Mouse (Mus musculus): ENCODE measurements around the gene 1700029H14Rik. TPM values are rescaled to one million over a fixed set of nuclear protein-coding genes. Genes with fewer than 3 reads are reported as not detected.

Gene 1700029H14Rik
- polyA plus RNA-seq, 2 experiments: 0.02 TPM; not detected in 1

DNA sequence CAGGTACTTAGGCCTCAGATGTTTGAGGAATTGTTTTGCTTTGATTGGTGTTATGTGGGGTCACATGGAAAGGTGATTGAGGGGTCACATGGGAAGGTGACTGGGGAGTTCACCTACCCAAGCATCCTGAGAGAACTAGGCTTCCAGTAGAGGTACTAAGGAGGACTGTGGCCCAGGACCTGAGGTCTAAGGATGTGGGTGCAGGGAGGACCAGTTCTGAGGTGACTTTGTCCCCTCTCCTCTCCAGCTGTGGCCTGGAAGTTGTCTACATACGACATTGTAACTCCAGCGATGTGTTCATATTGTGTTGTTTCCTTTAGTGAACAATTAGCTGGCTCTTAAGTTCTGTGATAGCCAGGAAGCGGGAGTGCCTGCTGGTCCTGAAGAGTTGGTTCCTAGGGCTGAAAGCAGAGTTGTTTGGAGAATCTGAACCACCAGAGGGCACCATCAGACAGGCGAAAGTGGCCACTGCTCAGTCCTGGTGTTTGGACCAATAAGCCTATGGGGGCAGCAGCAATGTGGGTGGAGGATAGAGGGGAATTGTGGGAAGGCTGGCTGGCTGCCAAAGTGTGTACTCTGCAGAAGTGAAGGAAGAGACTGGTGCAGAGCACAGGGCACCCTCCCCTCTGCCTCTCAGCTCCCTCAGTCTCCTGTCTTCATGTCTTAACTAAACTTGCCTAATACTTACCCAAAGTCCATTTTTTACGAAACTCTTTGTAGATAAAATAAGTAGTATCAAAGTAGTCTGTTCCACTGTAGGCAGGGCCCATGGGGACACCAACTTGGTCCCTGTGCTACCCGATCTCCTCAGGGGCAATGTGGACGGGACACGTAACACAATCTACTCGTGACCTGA, 11.3 kb downstream of the 1700029H14Rik start:
- H3K4me2 ChIP-seq (ENCODE audit: low read depth): no peak overlapping the region
- peak; percentile 71 for ATAC-seq (ENCODE audit: insufficient read depth)
- H3K27me3 ChIP-seq (ENCODE audit: control insufficient read depth, insufficient read depth, low read length): no peaks in the 10 kb centered on the region
- peak; percentile 41 to 51 (median 46) for DNase-seq (ENCODE audit: low read depth in 3 of 3, low spot score in 3 of 3)
- H3K4me3 ChIP-seq (ENCODE audit: insufficient read depth in 1 of 2, low read depth in 2 of 2, low read length in 2 of 2): no peak overlapping the region
- H3K4me1 ChIP-seq (replicated peaks; ENCODE audit: control insufficient read depth in 2 of 2, insufficient read depth in 2 of 2, low read length in 1 of 2): 0 out of 4 replicates have a peak, but pooled peaks cover 0 to 3% of the 10 kb centered on the region in 2 experiments
- TF ChIP-seq CTCF (IDR thresholded peaks at IDR 0.05; ENCODE audit: low read depth) (peak; percentile 85), EP300 (IDR thresholded peaks at IDR 0.05; ENCODE audit: low read depth) (no peak)
- no peak overlapping the region for H3K9ac ChIP-seq (replicated peaks)
- H3K9me3 ChIP-seq (ENCODE audit: control insufficient read depth, low read length): no peaks in the 10 kb centered on the region
- no peaks in the 10 kb centered on the region for H3K36me3 ChIP-seq (replicated peaks; ENCODE audit: control insufficient read depth, insufficient read depth, low read depth)
- no peak overlapping the region for H3K27ac ChIP-seq
- WGBS (ENCODE audit: insufficient replicate concordance): 44% methylated on average over 9 of the region's 9 CpGs

GRCm38 (mm10) chr8:13548831-13549230, 13.4 kb downstream of the 1700029H14Rik start:
- WGBS (ENCODE audit: insufficient replicate concordance): 46% methylated on average over 9 of the region's 9 CpGs
- Histone ChIP-seq H3K27ac (no peak overlapping the region), H3K9me3 (ENCODE audit: control insufficient read depth, low read length) (no peaks in the 10 kb centered on the region), H3K4me2 (ENCODE audit: low read depth) (no peak overlapping the region), H3K9ac (replicated peaks) (no peak overlapping the region), H3K4me1 (replicated peaks; ENCODE audit: control insufficient read depth in 2 of 2, insufficient read depth in 2 of 2, low read length in 1 of 2) (0 out of 4 replicates have a peak, but pooled peaks cover 0 to 3% of the 10 kb centered on the region in 2 experiments), H3K36me3 (replicated peaks; ENCODE audit: control insufficient read depth, insufficient read depth, low read depth) (no peaks in the 10 kb centered on the region), H3K27me3 (ENCODE audit: control insufficient read depth, insufficient read depth, low read length) (no peaks in the 10 kb centered on the region), H3K4me3 (ENCODE audit: insufficient read depth in 1 of 2, low read depth in 2 of 2, low read length in 2 of 2) (no peak overlapping the region)
- TF ChIP-seq EP300 (IDR thresholded peaks at IDR 0.05; ENCODE audit: low read depth) (no peak), CTCF (IDR thresholded peaks at IDR 0.05; ENCODE audit: low read depth) (no peak)
- no peak for DNase-seq (ENCODE audit: low read depth in 3 of 3, low spot score in 3 of 3)
- ATAC-seq (ENCODE audit: insufficient read depth): no peak

DNA sequence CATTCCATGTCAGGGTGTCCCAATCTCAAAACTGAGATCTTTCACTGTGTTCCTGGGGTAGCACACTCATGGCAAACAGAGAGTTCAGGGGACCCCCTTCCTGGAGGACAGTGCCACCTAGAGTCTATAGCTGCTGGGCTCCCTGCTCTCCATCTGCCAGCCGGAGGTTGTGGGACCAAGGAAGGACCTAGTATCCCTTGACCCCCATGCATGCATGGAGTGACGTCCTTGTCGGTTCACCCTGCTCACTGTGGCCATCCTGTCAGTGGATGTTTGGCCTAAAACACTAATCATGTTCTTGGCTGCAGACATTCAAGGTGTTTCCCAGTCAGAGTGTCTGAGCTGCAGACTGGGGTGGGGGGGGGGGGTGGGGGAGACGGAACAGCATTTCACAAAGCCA, 14.0 kb downstream of the 1700029H14Rik start:
- WGBS (ENCODE audit: insufficient replicate concordance): 25% methylated on average over 3 of the region's 4 CpGs
- no peak overlapping the region for H3K9ac ChIP-seq (replicated peaks)
- H3K4me1 ChIP-seq (replicated peaks; ENCODE audit: control insufficient read depth in 2 of 2, insufficient read depth in 2 of 2, low read length in 1 of 2): 0 out of 4 replicates have a peak, but pooled peaks cover 0 to 3% of the 10 kb centered on the region in 2 experiments
- H3K27ac ChIP-seq: no peak overlapping the region
- TF ChIP-seq CTCF (IDR thresholded peaks at IDR 0.05; ENCODE audit: low read depth) (peak; percentile 50), EP300 (IDR thresholded peaks at IDR 0.05; ENCODE audit: low read depth) (no peak)
- no peak overlapping the region for H3K4me3 ChIP-seq (ENCODE audit: insufficient read depth in 1 of 2, low read depth in 2 of 2, low read length in 2 of 2)
- DNase-seq (ENCODE audit: low read depth in 3 of 3, low spot score in 3 of 3) (no peak), ATAC-seq (ENCODE audit: insufficient read depth) (no peak)
- H3K36me3 ChIP-seq (replicated peaks; ENCODE audit: control insufficient read depth, insufficient read depth, low read depth): no peaks in the 10 kb centered on the region
- H3K27me3 ChIP-seq (ENCODE audit: control insufficient read depth, insufficient read depth, low read length): no peaks in the 10 kb centered on the region
- H3K9me3 ChIP-seq (ENCODE audit: control insufficient read depth, low read length): no peaks in the 10 kb centered on the region
- no peak overlapping the region for H3K4me2 ChIP-seq (ENCODE audit: low read depth)

DNA sequence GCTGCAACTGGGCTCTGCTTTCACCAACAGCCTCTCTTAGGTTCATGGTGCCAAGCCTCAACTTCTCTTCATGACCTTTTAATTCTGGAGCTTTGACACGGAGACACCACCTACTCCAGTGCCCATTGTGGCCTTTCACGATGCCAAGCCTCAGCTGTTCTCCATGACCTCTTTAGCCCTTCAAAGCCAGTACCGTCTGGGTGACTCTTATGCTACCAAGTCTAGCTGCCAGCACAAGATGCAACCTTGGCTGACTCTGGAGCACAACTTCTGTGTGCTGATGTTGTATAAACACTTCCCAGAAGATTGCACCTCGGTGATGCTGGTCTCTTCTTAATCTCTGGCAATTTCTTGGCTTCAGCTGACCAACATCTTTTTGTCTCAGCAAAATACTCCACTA, 15.8 kb downstream of the 1700029H14Rik start:
- DNase-seq (ENCODE audit: low read depth in 3 of 3, low spot score in 3 of 3): no peak
- TF ChIP-seq CTCF (IDR thresholded peaks at IDR 0.05; ENCODE audit: low read depth) (no peak), EP300 (IDR thresholded peaks at IDR 0.05; ENCODE audit: low read depth) (no peak)
- Histone ChIP-seq H3K9me3 (ENCODE audit: control insufficient read depth, low read length) (no peaks in the 10 kb centered on the region), H3K4me2 (ENCODE audit: low read depth) (no peak overlapping the region), H3K27ac (no peak overlapping the region), H3K4me1 (replicated peaks; ENCODE audit: control insufficient read depth in 2 of 2, insufficient read depth in 2 of 2, low read length in 1 of 2) (0 out of 4 replicates have a peak, but pooled peaks cover 0 to 3% of the 10 kb centered on the region in 2 experiments), H3K4me3 (ENCODE audit: insufficient read depth in 1 of 2, low read depth in 2 of 2, low read length in 2 of 2) (no peak overlapping the region), H3K9ac (replicated peaks) (no peak overlapping the region), H3K36me3 (replicated peaks; ENCODE audit: control insufficient read depth, insufficient read depth, low read depth) (no peaks in the 10 kb centered on the region), H3K27me3 (ENCODE audit: control insufficient read depth, insufficient read depth, low read length) (no peaks in the 10 kb centered on the region)
- ATAC-seq (ENCODE audit: insufficient read depth): no peak
- 59% methylated on average over 4 of the region's 4 CpGs for WGBS (ENCODE audit: insufficient replicate concordance)

DNA sequence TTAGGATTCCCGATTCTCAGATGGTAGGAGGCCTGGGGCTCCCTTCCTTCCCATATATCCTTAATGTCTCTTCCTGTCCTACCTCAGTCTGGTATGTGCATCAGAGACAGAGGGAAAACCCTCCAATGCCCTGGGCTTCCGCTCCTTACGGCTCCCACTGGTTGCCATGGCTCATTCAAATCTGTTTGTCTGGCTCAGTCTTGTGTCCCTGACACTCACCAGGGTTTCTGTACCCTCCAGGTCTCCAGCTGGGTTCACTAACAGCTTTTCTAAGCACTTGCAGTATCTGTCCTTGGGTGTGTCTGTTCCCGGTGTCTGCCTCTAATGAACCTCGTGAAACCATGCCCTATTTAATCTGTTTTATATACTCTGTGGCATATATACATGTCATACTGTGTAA, 20.7 kb downstream of the 1700029H14Rik start:
- no peak overlapping the region for H3K4me3 ChIP-seq (ENCODE audit: insufficient read depth in 1 of 2, low read depth in 2 of 2, low read length in 2 of 2)
- no peaks in the 10 kb centered on the region for H3K27me3 ChIP-seq (ENCODE audit: control insufficient read depth, insufficient read depth, low read length)
- 57% methylated on average over 5 of the region's 5 CpGs for WGBS (ENCODE audit: insufficient replicate concordance)
- no peaks in the 10 kb centered on the region for H3K4me1 ChIP-seq (replicated peaks; ENCODE audit: control insufficient read depth in 2 of 2, insufficient read depth in 2 of 2, low read length in 1 of 2)
- DNase-seq (ENCODE audit: low read depth in 3 of 3, low spot score in 3 of 3): no peak
- H3K9me3 ChIP-seq (ENCODE audit: control insufficient read depth, low read length): no peaks in the 10 kb centered on the region
- H3K36me3 ChIP-seq (replicated peaks; ENCODE audit: control insufficient read depth, insufficient read depth, low read depth): no peaks in the 10 kb centered on the region
- TF ChIP-seq EP300 (IDR thresholded peaks at IDR 0.05; ENCODE audit: low read depth): no peak
- TF ChIP-seq CTCF (IDR thresholded peaks at IDR 0.05; ENCODE audit: low read depth): no peak
- no peak overlapping the region for H3K4me2 ChIP-seq (ENCODE audit: low read depth)
- no peak overlapping the region for H3K9ac ChIP-seq (replicated peaks)
- no peak for ATAC-seq (ENCODE audit: insufficient read depth)
- no peak overlapping the region for H3K27ac ChIP-seq
